Mouse (Mus musculus): Measurements from ENCODE around the gene Hoxb9. TPM values are rescaled to one million over a fixed set of nuclear protein-coding genes. Genes with fewer than 3 reads are reported as not detected.

Hoxb9 gene
- total RNA-seq, 2 experiments from 2014 or later, result not detected

Small RNAs within 50 kb of the gene (microRNA-seq; reads per million reads assigned to microRNA genes)
- gene Mir10a (9.2 to 20.1 reads per million in 2 experiments), gene Mir196a-1 (0 reads per million in 2 experiments)

Other genes with a start within 250 kb of the Hoxb9 start
- gene Gip, start 246.9 kb upstream of the Hoxb9 start, total RNA-seq (2021), result not detected
- gene Snf8, start 236.6 kb upstream of the Hoxb9 start, total RNA-seq (2021), result 100 to 1,000 TPM; 104 to 106 TPM
- gene Ube2z, start 206.1 kb upstream of the Hoxb9 start, total RNA-seq (2021), result 10 to 100 TPM; 61.9 to 63.1 TPM
- 100 to 1,000 TPM; 349 to 365 TPM for gene Atp5g1, start 195.8 kb upstream of the Hoxb9 start, total RNA-seq (2021)
- gene Calcoco2, start 159.5 kb upstream of the Hoxb9 start, total RNA-seq (2021), result not detected
- under 1 TPM in 1 of 2 experiments, not detected in 1; 0.12 TPM for gene Ttll6, start 137.7 kb upstream of the Hoxb9 start, total RNA-seq (2021)
- gene Hoxb13, start 77.1 kb upstream of the Hoxb9 start, total RNA-seq (2021), result not detected
- not detected for gene Hoxb8, start 10.4 kb downstream of the Hoxb9 start, total RNA-seq (2021)
- gene Hoxb7, start 15.2 kb downstream of the Hoxb9 start, total RNA-seq (2021), result not detected
- not detected for gene Hoxb6, start 21.0 kb downstream of the Hoxb9 start, total RNA-seq (2021)
- gene Hoxb5, start 31.9 kb downstream of the Hoxb9 start, total RNA-seq (2021), result not detected
- not detected for gene Hoxb4, start 46.8 kb downstream of the Hoxb9 start, total RNA-seq (2021)
- gene Hoxb3, start 51.9 kb downstream of the Hoxb9 start, total RNA-seq (2021), result not detected
- not detected for gene Hoxb2, start 79.1 kb downstream of the Hoxb9 start, total RNA-seq (2021)
- gene Hoxb1, start 94.3 kb downstream of the Hoxb9 start, total RNA-seq (2021), result not detected
- gene Skap1, start 193.1 kb downstream of the Hoxb9 start, total RNA-seq (2021), result 1 to 10 TPM; 1.9 to 2.1 TPM

All from left cerebral cortex, adult 18-20 months (tissue).